Mouse (Mus musculus): Measurements from ENCODE around the gene Ror1. TPM values are rescaled to one million over a fixed set of nuclear protein-coding genes. Genes with fewer than 3 reads are reported as not detected.

Gene Ror1
- polyA plus RNA-seq, 1 experiment = 0.36 TPM

DNA sequence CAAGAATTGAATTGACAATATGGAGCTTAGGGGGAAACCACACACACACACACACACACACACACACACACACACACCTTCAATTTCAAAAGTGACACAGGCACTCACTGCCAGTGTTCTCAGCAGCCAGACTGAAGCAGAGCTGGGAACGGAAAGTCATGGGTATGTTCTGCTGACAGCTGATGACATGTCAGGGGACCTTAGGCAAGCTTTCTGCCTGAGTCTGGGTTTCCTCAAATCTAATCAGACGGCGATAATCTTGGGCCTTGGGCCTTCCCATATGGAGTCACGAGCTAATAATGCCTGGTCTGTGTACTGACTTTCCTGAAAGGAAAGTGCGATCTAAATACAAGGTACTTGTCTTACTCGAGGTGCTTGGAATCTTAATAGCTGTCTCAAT is 202.1 kb downstream of the Ror1 start:
- Histone ChIP-seq H3K4me1 (ENCODE audit: control insufficient read depth, insufficient read depth, insufficient read length, low read length) (no peaks in the 10 kb centered on the region), H3K4me3 (ENCODE audit: insufficient read depth, low read depth, low read length) (no peak overlapping the region), H3K27ac (replicated peaks; ENCODE audit: low read depth, low read length) (no peak overlapping the region)

DNA sequence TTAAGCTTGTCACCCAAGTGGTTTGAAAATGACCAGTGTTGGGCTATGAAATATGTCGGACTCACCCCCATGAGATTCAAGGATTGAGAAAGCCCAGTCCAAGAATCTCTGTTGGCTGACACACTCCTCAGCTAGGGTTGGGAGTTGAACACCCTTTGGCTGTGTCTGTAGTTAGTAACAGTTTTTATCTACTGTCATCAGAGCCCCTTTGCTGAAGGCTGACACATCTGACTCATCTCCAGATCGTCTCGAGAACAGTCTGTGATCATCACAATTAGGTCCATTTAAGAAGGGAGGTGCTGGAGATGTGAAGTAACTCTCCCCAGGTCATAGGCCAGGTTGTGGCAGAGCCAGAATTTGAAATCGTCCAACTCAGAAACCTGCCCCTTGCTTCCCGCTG is 203.0 kb downstream of the Ror1 start:
- H3K27ac ChIP-seq (replicated peaks; ENCODE audit: low read depth, low read length) = no peak overlapping the region
- H3K4me3 ChIP-seq (ENCODE audit: insufficient read depth, low read depth, low read length) = no peak overlapping the region
- H3K4me1 ChIP-seq (ENCODE audit: control insufficient read depth, insufficient read depth, insufficient read length, low read length) = no peaks in the 10 kb centered on the region

- Histone ChIP-seq H3K4me1 (ENCODE audit: control insufficient read depth, insufficient read depth, insufficient read length, low read length) (no peaks in the 10 kb centered on the region), H3K4me3 (ENCODE audit: insufficient read depth, low read depth, low read length) (no peak overlapping the region), H3K27ac (replicated peaks; ENCODE audit: low read depth, low read length) (no peak overlapping the region)
Observed at GRCm38 (mm10) chr4:100300171-100300570, 204.6 kb downstream of the Ror1 start.

GRCm38 (mm10) chr4:100301423-100301822 is 205.8 kb downstream of the Ror1 start:
- Histone ChIP-seq H3K4me1 (ENCODE audit: control insufficient read depth, insufficient read depth, insufficient read length, low read length) (no peaks in the 10 kb centered on the region), H3K4me3 (ENCODE audit: insufficient read depth, low read depth, low read length) (no peak overlapping the region), H3K27ac (replicated peaks; ENCODE audit: low read depth, low read length) (no peak overlapping the region)

- H3K27ac ChIP-seq (replicated peaks; ENCODE audit: low read depth, low read length) = no peak overlapping the region
- H3K4me3 ChIP-seq (ENCODE audit: insufficient read depth, low read depth, low read length) = no peak overlapping the region
- no peaks in the 10 kb centered on the region for H3K4me1 ChIP-seq (ENCODE audit: control insufficient read depth, insufficient read depth, insufficient read length, low read length)
Observed at GRCm38 (mm10) chr4:100307365-100307764, 211.8 kb downstream of the Ror1 start.

DNA sequence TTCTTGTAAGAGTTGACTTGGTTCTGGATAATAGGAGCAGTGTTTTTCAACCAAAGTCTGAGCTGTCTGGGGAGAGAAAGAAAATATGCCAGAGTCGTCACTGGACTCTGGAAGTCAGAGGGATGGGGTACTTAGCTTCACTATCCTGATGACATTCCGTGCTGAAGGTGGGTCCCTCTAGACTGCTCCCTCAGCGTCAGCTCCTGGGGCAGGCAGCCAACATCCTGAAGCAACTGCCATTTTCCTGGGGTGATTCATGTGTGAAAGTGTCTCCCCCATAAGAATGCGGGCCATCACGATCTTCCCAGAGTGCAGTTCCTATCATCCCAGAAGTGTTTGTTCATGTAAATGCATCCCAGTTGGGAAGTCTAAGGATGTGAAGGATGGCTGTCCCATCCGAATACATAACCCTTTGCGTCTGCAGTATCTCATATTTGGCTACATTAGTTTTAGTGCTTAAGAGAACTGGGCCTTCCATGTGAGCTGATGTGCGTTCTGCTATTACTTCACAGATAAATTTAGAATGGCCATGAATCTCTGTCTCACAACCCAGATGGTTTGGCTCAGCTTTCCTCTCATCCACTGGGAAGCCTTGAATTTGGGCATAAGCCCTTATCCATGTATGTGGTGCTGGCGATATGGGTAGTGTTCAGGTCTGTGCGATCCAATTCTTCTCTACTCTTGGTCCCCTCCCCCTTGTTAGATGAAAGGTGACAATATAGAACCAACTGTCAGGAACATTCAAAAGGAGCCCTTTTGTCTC is 216.4 kb downstream of the Ror1 start:
- H3K4me1 ChIP-seq (ENCODE audit: control insufficient read depth, insufficient read depth, insufficient read length, low read length) = no peaks in the 10 kb centered on the region
- H3K27ac ChIP-seq (replicated peaks; ENCODE audit: low read depth, low read length) = no peak overlapping the region
- H3K4me3 ChIP-seq (ENCODE audit: insufficient read depth, low read depth, low read length) = no peak overlapping the region

GRCm38 (mm10) chr4:100315066-100315465 is 219.5 kb downstream of the Ror1 start:
- Histone ChIP-seq H3K27ac (replicated peaks; ENCODE audit: low read depth, low read length) (no peak overlapping the region), H3K4me3 (ENCODE audit: insufficient read depth, low read depth, low read length) (no peak overlapping the region), H3K4me1 (ENCODE audit: control insufficient read depth, insufficient read depth, insufficient read length, low read length) (no peaks in the 10 kb centered on the region)

- H3K27ac ChIP-seq (replicated peaks; ENCODE audit: low read depth, low read length) = no peak overlapping the region
- no peaks in the 10 kb centered on the region for H3K4me1 ChIP-seq (ENCODE audit: control insufficient read depth, insufficient read depth, insufficient read length, low read length)
- H3K4me3 ChIP-seq (ENCODE audit: insufficient read depth, low read depth, low read length) = no peak overlapping the region
Observed at GRCm38 (mm10) chr4:100321758-100322157, 226.2 kb downstream of the Ror1 start.

GRCm38 (mm10) chr4:100324719-100325515 is 229.3 kb downstream of the Ror1 start:
- Histone ChIP-seq H3K27ac (replicated peaks; ENCODE audit: low read depth, low read length) (no peak overlapping the region), H3K4me1 (ENCODE audit: control insufficient read depth, insufficient read depth, insufficient read length, low read length) (no peaks in the 10 kb centered on the region), H3K4me3 (ENCODE audit: insufficient read depth, low read depth, low read length) (no peak overlapping the region)

GRCm38 (mm10) chr4:100328361-100328970 is 232.9 kb downstream of the Ror1 start:
- Histone ChIP-seq H3K4me1 (ENCODE audit: control insufficient read depth, insufficient read depth, insufficient read length, low read length) (no peaks in the 10 kb centered on the region), H3K27ac (replicated peaks; ENCODE audit: low read depth, low read length) (no peak overlapping the region), H3K4me3 (ENCODE audit: insufficient read depth, low read depth, low read length) (no peak overlapping the region)

DNA sequence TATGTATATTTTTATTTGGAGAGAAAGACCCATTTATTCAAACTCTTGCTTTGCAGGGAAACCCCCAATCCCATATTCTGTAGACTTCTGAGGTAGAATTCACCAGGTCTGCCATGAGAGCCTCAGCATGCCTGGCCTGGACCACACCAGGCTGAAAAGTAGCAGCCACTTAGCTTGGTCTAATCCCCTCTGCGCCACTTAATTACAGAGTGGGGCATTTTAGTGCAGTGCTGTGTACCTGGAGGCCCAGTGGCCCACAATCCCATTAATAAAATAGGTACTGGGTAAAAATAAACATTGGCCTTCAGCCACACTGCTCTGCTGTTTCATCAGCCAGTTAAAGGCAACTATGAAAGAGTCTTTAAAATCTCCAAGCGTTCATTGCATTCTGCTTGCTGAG is 239.6 kb downstream of the Ror1 start:
- Histone ChIP-seq H3K27ac (replicated peaks; ENCODE audit: low read depth, low read length) (no peak overlapping the region), H3K4me3 (ENCODE audit: insufficient read depth, low read depth, low read length) (no peak overlapping the region), H3K4me1 (ENCODE audit: control insufficient read depth, insufficient read depth, insufficient read length, low read length) (no peaks in the 10 kb centered on the region)

DNA sequence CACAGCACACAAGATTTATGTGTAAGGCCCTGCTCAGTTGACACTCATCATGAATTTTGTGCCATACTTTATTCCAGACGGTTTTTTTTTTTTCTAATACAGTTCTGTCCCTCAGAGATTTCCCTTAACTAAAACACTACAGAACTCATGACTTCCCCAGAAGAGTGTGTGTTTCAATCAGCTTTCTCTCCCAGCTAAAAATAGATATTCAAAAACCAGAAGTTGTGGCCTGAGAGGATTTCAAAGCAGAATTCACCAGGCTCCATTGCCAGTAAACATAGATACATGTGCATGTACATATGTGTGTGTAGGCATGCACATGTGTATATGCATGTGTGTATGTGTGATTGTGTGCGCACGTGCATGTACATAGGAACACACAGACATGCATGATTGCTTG is 252.2 kb downstream of the Ror1 start:
- H3K4me1 ChIP-seq (ENCODE audit: control insufficient read depth, insufficient read depth, insufficient read length, low read length) = peaks cover 3% of the 10 kb centered on the region; the same call in 1 of the 2 replicates

DNA sequence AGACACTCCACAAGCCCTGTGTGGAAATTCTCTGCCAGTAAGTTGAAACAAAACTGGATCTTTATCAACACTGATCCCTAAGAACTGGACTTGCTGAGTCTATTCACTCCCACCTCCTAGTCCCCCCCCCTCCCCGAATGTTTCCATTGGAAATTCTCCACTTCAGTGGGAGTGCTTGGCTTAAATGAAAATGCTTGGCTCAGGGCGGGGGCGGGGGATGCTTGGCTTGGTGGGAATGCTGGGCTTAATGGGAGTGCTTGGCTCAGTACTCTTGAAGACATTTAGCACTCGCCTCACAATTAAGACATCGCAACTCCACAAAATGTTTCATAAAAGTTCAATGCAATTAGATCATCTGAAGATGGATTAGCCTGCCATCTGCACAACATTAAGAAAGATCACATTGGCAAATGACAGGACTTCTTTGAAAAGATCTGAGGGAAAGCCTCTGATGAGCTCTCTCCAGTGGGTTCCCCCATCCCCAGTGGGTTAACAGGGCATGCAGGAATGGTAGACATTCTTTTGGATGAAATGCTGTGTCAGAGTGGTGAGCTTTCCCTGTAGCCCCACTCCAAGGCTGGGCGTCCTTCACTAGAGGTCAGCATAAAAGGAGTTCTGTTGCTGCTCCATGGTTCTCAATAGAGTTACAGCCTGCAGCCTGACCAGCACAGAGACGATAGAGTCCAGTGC is 254.7 kb downstream of the Ror1 start:
- H3K27ac ChIP-seq (replicated peaks; ENCODE audit: low read depth, low read length) = no peak overlapping the region
- H3K4me3 ChIP-seq (ENCODE audit: insufficient read depth, low read depth, low read length) = no peak overlapping the region
- H3K4me1 ChIP-seq (ENCODE audit: control insufficient read depth, insufficient read depth, insufficient read length, low read length) = peaks cover 3% of the 10 kb centered on the region; the same call in 1 of the 2 replicates

More for the DNA sequence above, 252.2 kb downstream of the Ror1 start:
- Histone ChIP-seq H3K27ac (replicated peaks; ENCODE audit: low read depth, low read length) (no peak overlapping the region), H3K4me3 (ENCODE audit: insufficient read depth, low read depth, low read length) (no peak overlapping the region)

DNA sequence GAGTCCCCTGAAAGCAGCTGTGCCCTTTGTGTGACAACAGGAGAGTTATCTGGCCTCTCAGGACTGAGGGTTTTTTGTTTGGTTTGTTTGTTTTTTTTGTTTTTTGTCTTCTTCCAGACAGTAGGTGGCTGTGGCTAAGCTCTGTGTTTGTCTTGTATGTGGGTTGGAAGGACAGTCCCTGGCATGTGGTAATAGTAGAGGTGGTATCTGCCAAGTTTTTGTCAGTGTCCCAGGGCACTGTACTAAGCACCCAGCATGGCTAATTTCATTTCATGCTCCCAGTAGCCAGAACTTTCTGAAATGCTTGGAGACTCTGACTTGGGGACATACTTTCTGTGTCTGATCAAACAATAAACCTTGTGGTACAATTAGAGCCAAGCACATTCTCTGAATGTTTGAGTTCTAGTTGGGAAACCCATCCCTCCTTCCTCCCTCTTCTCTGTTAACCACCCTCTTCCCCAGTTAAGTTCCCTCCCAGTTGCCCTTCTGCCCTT is 256.3 kb downstream of the Ror1 start:
- Histone ChIP-seq H3K27ac (replicated peaks; ENCODE audit: low read depth, low read length) (no peak overlapping the region), H3K4me3 (ENCODE audit: insufficient read depth, low read depth, low read length) (no peak overlapping the region), H3K4me1 (ENCODE audit: control insufficient read depth, insufficient read depth, insufficient read length, low read length) (peaks cover 7% of the 10 kb centered on the region; the same call in 1 of the 2 replicates)

DNA sequence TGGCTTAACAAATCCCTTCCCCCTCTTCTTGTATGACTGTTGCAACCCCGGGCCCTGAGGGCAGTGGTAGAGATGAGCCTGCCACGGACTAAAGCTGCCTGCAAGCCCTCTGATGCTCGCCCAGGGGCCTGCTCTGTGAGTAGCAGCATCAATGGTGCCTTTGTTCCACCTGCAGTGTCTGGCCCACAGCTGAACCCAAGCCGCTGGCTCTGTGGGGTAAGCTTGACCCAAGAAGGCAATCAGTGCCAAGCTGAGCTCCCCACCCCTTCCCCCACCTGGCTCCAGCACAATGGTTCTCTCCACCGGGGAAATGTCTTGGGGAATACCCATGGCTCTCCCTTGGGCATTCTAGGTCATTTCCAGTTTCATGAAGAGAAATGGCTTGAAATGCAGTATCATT is 260.0 kb downstream of the Ror1 start:
- Histone ChIP-seq H3K27ac (replicated peaks; ENCODE audit: low read depth, low read length) (no peak overlapping the region), H3K4me3 (ENCODE audit: insufficient read depth, low read depth, low read length) (no peak overlapping the region), H3K4me1 (ENCODE audit: control insufficient read depth, insufficient read depth, insufficient read length, low read length) (peaks cover 4% of the 10 kb centered on the region; the same call in 1 of the 2 replicates)

All from brown adipose tissue, adult 24 weeks (tissue).